Mouse (Mus musculus) lung, postnatal 25 days (tissue): Measurements from ENCODE around the gene Kcnk10.
A peak's percentile ranks its signal among the peaks of the same experiment; 100 is the strongest.
"Not testable (repeated sequence)": the region's sequence is repeated elsewhere in the genome, so short reads cannot be mapped to it uniquely, and the experiment has no call there.

Experiments
- DNase-seq: peaks from one replicate; pipeline ENCODE4 v3.0.0; 2022; ENCODE audit warnings: low spot score

The Kcnk10 gene

DNA sequence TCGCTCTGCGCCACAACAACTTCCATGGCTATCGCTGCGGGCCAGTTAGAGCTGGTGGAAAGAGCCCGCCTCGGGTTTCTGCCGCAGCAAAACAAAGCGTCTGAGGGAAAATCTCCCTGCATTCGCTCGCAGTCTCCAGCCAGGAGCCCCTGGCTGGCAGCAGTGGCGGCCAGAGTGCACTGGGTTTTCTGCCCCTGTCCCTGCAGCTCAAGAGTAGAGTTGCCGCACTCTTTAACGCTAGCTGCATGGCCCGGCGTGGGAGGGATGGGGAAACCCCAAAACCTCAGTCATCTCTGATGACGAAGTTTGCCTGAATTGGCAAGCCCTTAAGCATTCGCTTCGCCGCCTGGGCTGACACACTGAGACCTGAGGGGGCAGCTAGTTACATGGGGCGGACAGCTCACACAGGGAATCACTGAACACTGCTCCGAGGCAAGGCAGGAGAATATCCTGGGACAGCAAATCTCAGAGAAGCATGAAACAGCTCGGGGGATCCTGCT, at the start of gene Kcnk10:
TSS of gene Kcnk10 (minus strand) at position 450 of the 500 bp plus-strand sequence.
- DNase-seq: peak; percentile 6

DNA sequence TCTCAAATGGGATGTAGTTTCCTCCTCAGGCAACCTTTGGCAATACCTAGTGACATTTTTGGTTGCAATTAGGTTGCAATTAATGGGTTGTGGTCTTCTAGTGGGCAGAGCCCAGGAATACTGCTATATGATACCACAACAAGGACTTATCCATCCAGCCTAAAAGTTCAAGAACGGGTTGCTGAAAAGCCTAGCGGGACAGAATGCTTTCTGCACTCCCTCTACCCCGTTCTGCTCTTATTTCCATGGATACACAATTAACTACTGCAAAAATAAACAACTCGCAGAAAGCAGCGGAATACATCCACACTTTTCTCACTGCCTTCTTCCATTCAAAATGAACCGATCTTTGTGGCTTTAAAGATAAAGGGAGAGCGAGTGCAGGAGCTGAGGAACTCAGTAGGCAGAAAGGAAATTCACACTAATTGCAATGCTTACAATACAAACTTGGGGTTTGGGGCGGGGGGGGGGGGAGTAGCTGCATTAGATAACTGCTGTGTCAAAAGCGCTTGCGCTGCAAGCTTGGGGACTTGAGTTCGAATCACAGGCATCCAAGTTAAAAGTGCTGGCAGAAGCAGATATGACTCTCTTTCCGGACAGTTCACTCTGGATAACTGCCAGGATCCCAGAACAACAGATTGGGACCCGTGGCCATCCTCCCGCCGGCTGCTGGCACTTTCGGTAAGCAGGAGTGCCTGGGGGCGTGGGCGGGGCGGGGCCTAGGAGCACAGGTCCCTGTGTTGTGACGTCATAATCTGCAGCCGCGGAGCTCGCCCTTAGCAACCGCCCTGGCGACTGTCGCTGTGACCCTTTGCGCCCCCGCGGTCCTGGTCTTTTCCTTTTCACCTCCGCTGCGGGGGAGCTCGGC, 49.5 kb upstream of the Kcnk10 start, which contains the start of gene Spata7:
TSS of gene Spata7 (plus strand) at position 766 of the 868 bp plus-strand sequence.
- DNase-seq: peak; percentile 79

DNA sequence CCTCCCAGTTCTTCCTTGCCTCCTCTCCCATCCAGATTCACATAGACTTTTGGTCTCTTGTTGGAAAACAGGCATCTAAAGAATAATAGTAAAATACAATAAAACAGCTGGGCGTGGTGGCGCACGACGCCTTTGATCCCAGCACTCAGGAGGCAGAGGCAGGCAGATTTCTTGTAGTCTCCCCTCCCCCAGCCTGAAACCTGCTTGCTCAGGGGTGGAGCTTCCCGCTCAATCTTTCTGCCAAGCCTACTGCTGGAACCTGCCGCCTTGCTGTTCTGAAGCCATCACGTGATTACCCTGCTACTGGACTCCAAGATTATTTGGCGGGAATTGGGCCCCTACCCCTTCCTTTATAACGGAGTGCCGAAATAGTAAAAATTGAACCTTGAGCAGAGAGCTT, 45.2 kb upstream of the Kcnk10 start:
- not testable (repeated sequence) for DNase-seq

DNA sequence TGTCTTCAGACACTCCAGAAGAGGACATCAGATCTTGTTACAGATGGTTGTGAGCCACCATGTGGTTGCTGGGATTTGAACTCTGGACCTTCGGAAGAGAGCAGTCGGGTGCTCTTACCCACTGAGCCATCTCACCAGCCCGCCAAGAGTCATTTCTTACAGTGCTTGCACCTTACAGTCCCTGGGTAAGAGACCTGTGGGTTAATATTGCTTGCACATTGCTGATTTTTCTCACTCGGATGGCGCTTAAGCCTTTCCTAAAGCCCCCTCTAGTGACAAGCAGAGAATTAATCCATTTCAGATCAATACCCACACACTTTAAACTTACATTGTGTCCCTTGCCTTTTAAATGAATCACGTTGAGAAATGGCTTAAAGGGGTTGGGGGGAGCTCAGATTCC, 42.8 kb upstream of the Kcnk10 start:
- not testable (repeated sequence) for DNase-seq

DNA sequence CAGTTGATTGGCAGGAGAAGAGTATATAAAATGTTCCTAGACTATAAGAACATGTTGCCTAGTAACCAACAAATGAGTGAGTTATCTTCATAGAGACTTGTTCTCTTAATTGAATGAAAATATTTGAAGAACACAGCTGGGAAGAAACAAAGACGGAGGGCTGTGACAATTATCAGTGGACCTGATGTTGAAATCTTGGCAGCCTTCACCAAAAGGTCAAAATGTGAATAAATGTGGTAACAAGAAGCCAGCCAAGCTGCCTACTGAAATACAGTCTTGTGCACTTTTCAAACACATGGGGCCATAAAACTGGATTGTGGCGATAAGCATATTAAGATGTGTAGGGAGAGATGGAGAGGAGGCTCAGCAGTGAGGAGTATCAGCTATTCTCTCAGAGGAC, 41.4 kb upstream of the Kcnk10 start:
- peak; percentile 1 for DNase-seq

DNA sequence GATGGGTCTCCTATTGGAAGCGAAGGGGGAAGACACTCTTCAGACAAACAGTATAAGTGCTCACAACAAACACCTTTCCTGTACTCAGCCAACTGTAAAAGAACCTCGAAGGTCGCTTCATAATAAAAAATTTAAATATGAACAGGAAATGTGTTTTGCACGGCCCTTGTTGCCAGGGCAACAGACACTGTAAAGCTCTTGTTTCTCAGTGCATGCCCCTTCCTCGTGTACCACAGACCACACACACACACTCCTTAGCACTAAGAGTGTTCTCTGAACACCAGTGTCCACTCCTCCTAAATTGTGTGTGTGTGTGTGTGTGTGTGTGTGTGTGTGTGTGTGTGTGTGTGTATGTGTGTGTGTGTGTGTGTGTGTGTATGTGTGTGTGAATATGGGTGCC, 37.6 kb upstream of the Kcnk10 start:
- no peak for DNase-seq

DNA sequence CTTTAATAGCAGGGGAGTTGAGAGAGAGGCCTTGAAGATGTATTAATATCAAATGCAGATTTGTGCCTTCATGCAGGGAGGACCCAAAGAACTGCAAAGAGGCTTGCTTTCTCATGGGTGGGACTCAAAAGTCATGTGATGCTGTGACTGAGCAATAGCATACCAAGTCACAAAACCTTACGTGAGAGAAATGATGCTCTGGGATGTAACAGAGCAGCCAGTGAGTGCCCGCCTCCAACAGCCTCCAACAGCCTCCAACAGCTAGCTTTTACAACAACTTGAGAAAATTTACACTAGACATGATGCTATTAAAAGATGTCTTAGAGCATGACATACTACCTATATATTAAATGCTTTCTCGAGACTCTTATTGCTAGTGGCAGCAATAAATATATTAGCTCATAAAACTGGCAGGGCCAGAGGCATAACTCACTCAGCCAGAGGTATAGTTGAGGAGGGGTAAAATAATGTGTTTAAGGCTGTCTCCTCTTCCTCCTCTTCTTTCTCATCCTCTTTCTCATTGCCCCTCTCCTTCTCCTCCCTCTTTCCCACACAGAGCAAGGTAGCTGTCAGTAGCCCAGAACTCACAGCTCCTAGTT, 36.9 kb upstream of the Kcnk10 start:
- no peak for DNase-seq

DNA sequence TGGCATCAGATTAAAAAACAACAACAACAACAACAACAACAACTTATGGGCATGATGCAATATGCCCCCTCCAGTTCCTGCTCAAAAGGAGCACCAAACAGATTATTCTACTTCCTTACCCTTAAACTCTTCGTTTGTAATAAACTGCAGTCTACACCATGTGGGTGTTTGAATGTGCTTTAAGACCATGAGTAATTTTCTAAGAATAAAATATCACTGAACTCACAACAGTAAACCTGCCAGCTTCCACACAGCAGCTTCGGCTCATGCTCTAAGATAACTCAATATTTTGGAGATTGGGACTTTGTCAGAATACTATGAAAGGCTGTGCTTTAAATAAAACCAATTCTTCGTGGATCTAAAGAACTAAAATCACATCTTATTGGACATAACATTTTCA, 32.2 kb upstream of the Kcnk10 start:
- DNase-seq: no peak

DNA sequence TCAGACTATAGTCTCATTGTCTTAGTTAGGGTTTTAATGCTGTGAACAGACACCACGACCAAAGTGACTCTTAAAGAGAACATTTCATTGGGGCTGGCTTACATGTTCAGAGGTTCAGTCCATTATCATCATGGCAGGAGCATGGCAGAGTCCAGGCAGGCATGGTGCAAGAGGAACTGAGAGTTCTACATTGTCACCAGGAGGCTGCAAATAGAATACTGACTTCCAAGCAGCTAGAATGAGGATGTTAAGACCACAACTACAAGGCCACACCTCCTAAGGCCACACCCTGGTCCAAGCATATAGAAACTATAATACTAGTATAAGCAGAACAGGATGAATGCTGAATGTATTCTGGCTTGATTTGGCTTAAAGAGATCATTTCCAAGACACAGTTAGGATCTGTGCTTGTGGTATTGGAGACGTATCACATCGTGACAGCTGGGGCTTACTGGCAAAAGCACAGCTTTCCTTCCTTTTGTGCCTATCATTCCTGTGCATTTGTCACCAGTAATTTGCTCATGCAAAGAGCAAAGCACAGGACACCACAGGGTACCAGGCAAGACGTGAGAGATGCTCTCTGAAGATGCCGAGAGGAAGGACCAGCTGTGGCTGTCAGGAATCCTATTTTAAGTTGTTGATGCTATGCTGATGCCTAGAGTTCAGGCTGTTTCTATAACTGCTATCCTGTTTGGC, 28.6 kb upstream of the Kcnk10 start:
- no peak for DNase-seq

DNA sequence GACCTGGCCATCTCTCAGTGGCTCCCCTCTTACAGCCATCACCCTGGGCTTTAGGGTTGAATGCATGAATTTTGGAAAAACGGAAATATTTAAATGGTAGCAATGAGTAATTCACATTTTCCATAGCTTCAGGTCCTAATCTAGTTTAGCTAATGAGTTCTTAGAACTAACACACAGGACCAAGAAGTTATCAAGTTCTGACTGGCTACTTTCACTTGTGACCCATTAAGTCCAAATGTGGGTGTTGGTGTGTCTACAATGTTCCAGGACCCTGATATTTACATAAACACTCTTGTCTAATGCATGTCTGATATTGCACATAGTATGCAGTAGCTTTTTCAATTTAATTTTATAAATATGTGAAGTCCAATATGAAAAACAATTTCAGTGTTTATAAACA, 27.2 kb upstream of the Kcnk10 start:
- DNase-seq: no peak

DNA sequence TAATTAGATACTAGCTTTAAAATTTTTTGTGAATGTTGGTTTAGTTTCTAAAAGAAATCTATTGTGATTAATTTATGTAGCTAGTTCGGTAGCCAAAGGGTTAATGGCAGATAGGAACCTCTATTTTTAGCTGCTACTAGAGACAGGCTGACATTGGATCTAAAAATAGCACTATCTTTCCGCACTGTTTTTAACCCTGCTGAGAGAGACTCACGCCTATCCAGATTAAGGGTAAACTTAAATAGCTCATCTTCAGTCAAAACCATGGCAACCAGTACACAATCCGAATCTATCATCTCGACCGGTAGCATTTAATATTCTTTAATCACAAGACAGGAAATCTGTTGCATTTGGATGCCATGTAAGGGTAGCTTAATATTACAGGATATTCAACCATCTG, 24.0 kb upstream of the Kcnk10 start:
- DNase-seq: no peak

DNA sequence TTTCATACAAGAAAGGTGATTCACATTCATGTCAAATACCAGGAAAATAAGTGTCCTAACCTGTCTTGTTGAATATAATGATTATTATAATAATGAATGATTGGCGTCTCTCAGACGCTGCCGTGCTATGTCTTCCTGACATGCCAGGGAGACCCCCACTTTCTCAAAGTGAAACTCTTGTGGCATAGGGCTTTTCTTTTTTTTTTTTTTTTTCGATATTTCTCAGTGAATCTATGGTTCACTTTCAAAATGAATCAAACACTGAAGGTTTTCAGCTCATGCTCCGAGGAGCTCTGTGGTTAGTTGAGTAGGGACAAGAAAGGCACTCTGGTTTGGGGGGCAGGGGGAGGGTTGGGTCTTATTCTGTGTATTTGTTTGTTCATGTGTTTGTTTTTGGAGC, 22.8 kb upstream of the Kcnk10 start:
- no peak for DNase-seq

DNA sequence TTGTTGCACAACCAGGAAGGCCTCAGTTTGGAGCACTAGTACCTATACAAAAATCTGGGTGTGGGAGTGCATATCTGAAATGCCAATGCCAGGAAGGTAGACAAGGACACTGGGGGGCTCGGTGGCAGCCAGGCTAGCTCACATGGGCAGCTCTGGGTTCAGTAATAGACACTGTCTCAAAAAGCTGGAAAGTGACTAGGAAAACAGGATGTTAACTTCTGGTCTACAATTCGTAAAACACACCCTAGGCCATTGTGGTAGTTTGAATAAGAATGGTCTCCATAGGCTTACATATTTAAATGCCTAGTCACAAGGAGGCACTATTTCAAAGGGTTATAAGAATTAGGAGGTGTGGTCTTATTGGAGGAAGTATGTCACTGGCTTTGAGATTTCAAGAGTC, 12.9 kb upstream of the Kcnk10 start:
- no peak for DNase-seq

DNA sequence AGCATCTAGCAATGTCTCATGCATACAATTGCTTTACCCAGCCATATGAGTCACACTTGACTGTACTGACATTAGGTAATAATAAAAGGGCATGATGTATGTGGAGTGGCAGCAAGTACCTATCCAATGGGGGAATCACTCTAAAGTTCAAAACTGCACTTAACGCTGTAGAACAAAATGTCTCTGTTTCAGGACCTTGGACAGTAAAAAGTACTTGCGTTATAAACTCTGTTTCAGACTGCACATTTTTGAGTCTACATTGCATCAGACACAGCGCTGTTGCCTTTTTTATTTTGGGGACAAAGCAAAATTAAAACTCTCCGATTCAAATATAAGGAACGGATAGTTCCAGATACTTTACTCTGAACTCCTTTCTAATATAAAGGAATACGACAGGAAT, 10.5 kb upstream of the Kcnk10 start:
- no peak for DNase-seq

DNA sequence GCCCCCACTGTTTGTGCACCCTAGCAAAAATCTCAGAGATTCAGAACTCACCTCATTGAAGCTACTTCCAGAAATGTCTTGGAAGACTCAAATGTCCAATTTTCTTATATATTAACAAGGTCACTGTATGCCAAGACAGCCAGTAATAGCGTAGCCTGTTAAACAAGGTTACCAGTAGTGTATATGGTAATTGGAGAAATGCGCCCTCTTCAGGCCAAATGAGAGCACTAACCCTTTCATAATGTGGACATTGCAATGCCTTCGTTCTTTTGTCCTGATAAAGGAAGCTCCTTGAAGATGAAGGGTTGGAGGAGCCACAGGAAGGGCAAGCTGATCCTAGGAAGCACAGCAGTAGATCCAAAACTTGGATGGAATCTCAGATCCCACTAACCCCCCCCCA, 7.2 kb upstream of the Kcnk10 start:
- DNase-seq: no peak

DNA sequence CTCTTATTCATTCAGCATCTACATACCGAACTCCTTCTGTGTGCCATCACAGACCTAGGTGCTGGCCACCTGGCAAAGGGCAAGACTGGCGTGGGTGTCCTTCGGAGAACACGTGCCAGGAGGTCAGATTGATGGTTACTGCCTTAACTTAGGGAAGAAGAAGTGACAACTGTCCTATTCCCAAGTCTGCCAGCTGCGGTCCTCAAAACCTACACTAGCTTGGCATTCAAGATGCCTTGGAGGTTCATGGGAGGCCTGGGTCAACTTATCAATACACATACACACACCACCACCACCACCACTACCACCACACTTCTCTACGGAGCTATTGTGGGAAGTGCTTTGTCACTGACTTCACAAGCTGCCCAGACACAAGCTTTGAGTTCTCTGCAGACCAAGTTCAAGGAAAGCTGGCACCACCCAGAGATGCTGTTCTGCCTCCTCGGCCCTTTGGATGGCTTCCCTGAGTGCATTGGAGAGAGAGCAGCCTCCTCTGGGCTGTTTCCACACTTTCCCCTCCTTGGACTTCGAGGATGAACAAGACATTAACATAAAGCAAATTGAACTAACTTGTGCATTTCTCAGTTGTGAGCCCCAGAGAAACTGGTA, 2.1 kb downstream of the Kcnk10 start:
- DNase-seq: no peak

DNA sequence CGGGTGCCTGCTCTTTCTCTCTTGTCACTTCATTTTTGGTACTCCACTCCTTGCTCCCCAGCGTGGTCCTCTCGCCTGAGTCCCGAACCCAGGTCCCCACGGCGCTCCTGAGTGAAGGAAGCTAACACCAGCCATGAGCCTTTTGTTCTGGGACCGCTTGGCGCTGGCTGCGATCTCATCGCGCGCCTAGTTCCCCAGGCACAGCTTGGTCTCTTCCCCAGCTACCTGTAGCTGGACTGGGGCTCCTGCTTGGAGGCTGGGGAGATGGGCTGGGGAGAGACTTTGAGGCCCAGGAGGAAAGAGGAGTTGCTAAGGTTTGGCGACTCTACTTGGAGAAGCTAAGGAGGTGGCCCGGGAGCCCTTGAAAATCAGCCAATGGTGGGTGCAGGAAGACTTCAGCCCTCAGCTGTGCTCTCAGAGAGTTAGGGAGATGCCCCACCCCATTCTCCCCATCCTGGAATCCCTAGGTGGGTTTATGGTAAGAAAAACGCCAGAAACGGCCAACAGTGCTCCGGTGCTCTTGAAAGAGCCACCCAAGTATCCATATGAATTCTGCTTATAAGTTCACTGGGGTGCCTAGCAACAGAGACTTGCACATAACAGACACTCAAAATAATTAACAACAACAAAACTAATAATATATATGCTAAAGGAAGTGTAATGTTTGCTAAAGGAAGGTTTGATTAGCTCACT, 2.8 kb downstream of the Kcnk10 start:
- DNase-seq: no peak

DNA sequence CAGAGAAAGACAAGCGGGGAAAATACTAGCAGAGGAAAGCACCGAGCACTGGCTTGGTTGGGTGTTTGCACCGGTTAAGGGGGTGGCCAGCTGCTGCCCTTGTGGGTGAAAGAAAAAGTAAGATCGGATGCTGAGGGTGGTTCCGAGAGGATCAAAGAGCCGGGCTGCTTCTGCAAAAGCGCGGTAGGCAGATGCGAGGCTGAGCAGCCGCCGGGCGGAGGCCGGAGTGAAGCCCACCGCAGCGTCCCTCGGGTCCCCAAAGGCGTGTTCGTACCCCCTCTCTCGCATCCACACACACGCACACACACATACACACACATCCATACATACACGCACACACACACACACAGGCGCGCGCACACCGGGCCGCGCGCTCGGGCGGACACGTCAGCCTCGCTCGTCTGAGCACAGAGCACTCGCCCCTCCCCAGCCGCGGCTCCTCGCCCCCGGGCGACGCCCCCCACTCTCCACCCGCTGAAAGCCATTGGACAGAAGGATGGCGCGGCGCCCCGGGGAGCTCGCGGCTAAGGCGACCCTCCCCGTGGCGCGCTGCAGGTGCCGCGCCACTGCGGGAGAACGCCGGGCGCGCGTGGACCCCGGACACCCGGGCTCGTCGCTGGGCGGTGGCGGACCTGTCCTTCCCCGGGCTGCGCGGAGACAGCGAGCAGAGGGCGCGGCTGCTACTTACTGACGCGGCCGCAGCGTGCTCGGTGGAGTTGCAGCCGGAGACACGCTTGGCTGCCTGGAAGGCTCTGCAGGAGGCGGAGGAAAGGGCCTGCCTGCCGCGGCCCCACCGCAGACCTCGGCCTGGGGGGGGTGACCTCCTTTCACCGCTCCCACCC, 3.5 kb downstream of the Kcnk10 start:
- no peak for DNase-seq

DNA sequence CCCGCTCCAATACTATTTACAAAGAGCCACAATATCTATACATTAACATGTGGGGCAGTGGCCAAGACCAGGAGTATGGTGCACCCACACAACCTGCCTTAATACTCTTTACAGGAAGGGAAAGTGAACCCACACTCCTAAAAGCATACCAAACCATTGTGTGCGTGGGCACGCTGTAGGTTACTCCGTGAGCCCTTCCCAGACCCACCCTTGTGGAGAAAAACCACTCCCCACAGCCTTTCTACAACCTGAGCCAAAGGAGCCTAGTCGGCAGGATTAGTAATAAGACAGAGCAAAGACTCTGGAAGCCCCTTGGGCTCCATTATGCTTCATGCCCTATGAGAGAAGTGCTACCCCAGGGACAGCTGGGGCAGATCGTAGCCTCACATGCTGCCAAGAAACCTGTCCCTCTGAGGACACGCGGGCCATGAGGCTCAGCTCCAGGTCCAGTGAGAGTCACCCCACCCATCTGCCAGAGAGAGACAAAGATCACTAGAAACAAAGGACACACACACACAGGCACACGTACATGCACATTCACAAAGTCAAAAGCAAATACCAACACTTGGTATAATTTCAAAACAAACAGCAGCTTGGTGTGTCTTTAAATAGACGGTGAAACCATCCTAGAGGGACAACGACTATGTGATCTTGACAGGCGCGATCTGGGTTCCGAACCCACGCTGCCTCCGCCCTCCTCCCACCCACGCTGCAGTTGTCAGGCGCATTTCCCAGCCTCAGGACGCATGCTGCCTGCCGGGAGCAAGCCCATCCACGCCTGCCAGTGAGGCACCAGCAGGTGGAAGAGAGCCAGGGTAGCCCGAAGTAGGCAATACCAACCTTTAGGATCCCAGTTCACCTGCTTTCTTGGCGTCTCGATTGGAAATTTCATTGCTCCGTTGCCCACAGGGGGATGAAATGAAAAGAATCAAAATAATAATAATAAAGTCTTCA, 4.5 kb downstream of the Kcnk10 start:
- DNase-seq: no peak
